ENCODE assay signal across 9 mouse cellular contexts in genomic region chr16:11984271-11984791, GRCm38 (mm10). TPM values are rescaled to one million over a fixed set of nuclear protein-coding genes. Genes with fewer than 3 reads are reported as not detected.
A peak's percentile ranks its signal among the peaks of the same experiment; 100 is the strongest.
DNase-seq lines count a peak whose midpoint lies in the region; ATAC-seq and TF ChIP-seq lines count a peak whose summit lies in the region.
"Had no signal": no experiment of that assay in that cellular context is flagged by ENCODE, and none has a peak within 500 bp of the region (broad histone marks: within the 10 kb centered on the region; RNA-seq: fewer than 3 reads in every experiment).

No protein-coding gene starts in this region.

- peaks cover 8% of the 10 kb centered on the region for H3K27me3 ChIP-seq in thymus, adult 2 months (ENCODE audit: control insufficient read depth, insufficient read depth, low read length)
- H3K27me3 ChIP-seq in heart, embryonic 15.5 days: peaks cover 90% of the 10 kb centered on the region
- peaks cover 62% of the 10 kb centered on the region for H3K27me3 ChIP-seq in limb, embryonic 11.5 days (ENCODE audit: control insufficient read depth, insufficient read depth, low read length)
- peaks cover 14% of the 10 kb centered on the region for H3K27me3 ChIP-seq in midbrain, embryonic 16.5 days (ENCODE audit: control insufficient read depth, insufficient read depth, low read depth, low read length)

- peak; percentile 50; the same call in 1 of the 2 replicates for ATAC-seq in heart, embryonic 15.5 days (replicated peaks; ENCODE audit: insufficient number of reproducible peaks, insufficient read depth, low FRiP score, low read depth)
- ATAC-seq in limb, embryonic 11.5 days (ENCODE audit: insufficient number of reproducible peaks, low FRiP score, low TSS enrichment, low read depth): peak; percentile 72
- peak; percentile 83 for ATAC-seq in midbrain, embryonic 16.5 days

- no peak overlapping the region for H3K27ac ChIP-seq in gastrocnemius, adult 2 months
- H3K27ac ChIP-seq in thymus, adult 2 months (ENCODE audit: control insufficient read depth, insufficient read depth, low read length): no peak overlapping the region
- no peak overlapping the region for H3K27ac ChIP-seq in heart, embryonic 15.5 days
- H3K27ac ChIP-seq in limb, embryonic 11.5 days (replicated peaks; ENCODE audit: low read depth, low read length): no peak overlapping the region
- peak overlapping the region; percentile 83 for H3K27ac ChIP-seq in midbrain, embryonic 16.5 days (ENCODE audit: low read length)

- TF ChIP-seq POLR2A in thymus, adult 2 months (IDR thresholded peaks at IDR 0.05; ENCODE audit: control insufficient read depth, extremely low read depth, insufficient read depth, low read length, poor library complexity): no peak

- WGBS in thymus, adult 2 months: 3% methylated on average over 63 of the region's 76 CpGs
- under 1% methylated on average over 73 of the region's 76 CpGs for WGBS in heart, embryonic 15.5 days
- under 1% methylated on average over 58 of the region's 76 CpGs for whole genome bisulfite sequencing in limb, embryonic 11.5 days
- under 1% methylated on average over 69 of the region's 76 CpGs for WGBS in midbrain, embryonic 16.5 days

- peak overlapping the region; percentile 46 for H3K9ac ChIP-seq in heart, embryonic 15.5 days
- H3K9ac ChIP-seq in limb, embryonic 11.5 days (ENCODE audit: low read length): peak overlapping the region; percentile 55
- H3K9ac ChIP-seq in midbrain, embryonic 16.5 days (ENCODE audit: low read depth, low read length): peak overlapping the region; percentile 86

- no peaks in the 10 kb centered on the region for H3K9me3 ChIP-seq in heart, embryonic 15.5 days (replicated peaks)
- H3K9me3 ChIP-seq in limb, embryonic 11.5 days (ENCODE audit: control insufficient read depth, low read length): no peaks in the 10 kb centered on the region
- H3K9me3 ChIP-seq in midbrain, embryonic 16.5 days (replicated peaks; ENCODE audit: control insufficient read depth, low read length, poor library complexity, severe bottlenecking): no peaks in the 10 kb centered on the region

- no peaks in the 10 kb centered on the region for H3K36me3 ChIP-seq in thymus, adult 2 months (ENCODE audit: control insufficient read depth, insufficient read depth, low read length)
- no peaks in the 10 kb centered on the region for H3K36me3 ChIP-seq in heart, embryonic 15.5 days
- H3K36me3 ChIP-seq in limb, embryonic 11.5 days (ENCODE audit: control insufficient read depth, insufficient read depth, low read length): no peaks in the 10 kb centered on the region
- H3K36me3 ChIP-seq in midbrain, embryonic 16.5 days (ENCODE audit: control insufficient read depth, insufficient read depth, low read length): no peaks in the 10 kb centered on the region

- intact Hi-C loops in gastrocnemius, adult 2 months (cut with DNase I): no loop called here

- peak overlapping the region; percentile 68 for H3K4me3 ChIP-seq in gastrocnemius, adult 2 months
- H3K4me3 ChIP-seq in thymus, adult 2 months (ENCODE audit: control insufficient read depth, insufficient read depth, low read length): peak overlapping the region; percentile 19; the same call in 1 of the 2 replicates
- H3K4me3 ChIP-seq in heart, embryonic 15.5 days: peak overlapping the region; percentile 56
- H3K4me3 ChIP-seq in limb, embryonic 11.5 days (ENCODE audit: low read depth, low read length): peak overlapping the region; percentile 50
- peak overlapping the region; percentile 78 for H3K4me3 ChIP-seq in midbrain, embryonic 16.5 days (ENCODE audit: low read depth, low read length)

- peak; percentile 15 for DNase-seq in gastrocnemius, adult 2 months
- DNase-seq in gastrocnemius, adult 18-20 months (ENCODE audit: low spot score): no peak
- DNase-seq in thymus, adult 2 months: no peak
- DNase-seq in thymus, postnatal 0 days (ENCODE audit: low spot score): no peak
- DNase-seq in limb, embryonic 11.5 days (ENCODE audit: low spot score): peak; percentile 58
- no peak for DNase-seq in thymus, postnatal 10 days (ENCODE audit: low spot score in 2 of 2)

- no peak; the same call in 1 of the 2 replicates for TF ChIP-seq CTCF in gastrocnemius, adult 2 months (IDR thresholded peaks at IDR 0.05)
- no peak for TF ChIP-seq CTCF in thymus, adult 2 months (IDR thresholded peaks at IDR 0.05; ENCODE audit: borderline replicate concordance, control insufficient read depth, extremely low read depth, insufficient read depth, low read length, poor library complexity)

- H3K4me1 ChIP-seq in thymus, adult 2 months (replicated peaks; ENCODE audit: control insufficient read depth, insufficient read depth, low read length): no peaks in the 10 kb centered on the region; the same call in none of the 2 replicates
- H3K4me1 ChIP-seq in heart, embryonic 15.5 days (replicated peaks): peaks cover 18% of the 10 kb centered on the region
- H3K4me1 ChIP-seq in limb, embryonic 11.5 days (ENCODE audit: control insufficient read depth, insufficient read depth, low read length): no peaks in the 10 kb centered on the region
- H3K4me1 ChIP-seq in midbrain, embryonic 16.5 days (ENCODE audit: control insufficient read depth, insufficient read depth, low read length): peaks cover 29% of the 10 kb centered on the region

- H3K4me2 ChIP-seq in heart, embryonic 15.5 days: peak overlapping the region; percentile 98
- peak overlapping the region; percentile 98 for H3K4me2 ChIP-seq in limb, embryonic 11.5 days (ENCODE audit: low read depth, severe bottlenecking)
- H3K4me2 ChIP-seq in midbrain, embryonic 16.5 days (ENCODE audit: low read length): peak overlapping the region; percentile 93

RNA-seq across cellular contexts. Expression of gene Shisa9, which starts 0.4 kb away (rescaled TPM):
- total RNA-seq in gastrocnemius, adult 2 months (2021): not detected
- total RNA-seq in gastrocnemius, adult 18-20 months (2021): not detected
- polyA plus RNA-seq in thymus, adult 2 months (2012; rRNA removed): 1.3 TPM in 2 replicates
- polyA plus RNA-seq in thymus, postnatal 0 days (2015; fragmentation: Nextera tagmentation; extraction: Ambion mirVana): 0.25 and 0.77 TPM in 2 replicates
- 0.92 and 1.7 TPM in 2 replicates for polyA plus RNA-seq in heart, embryonic 15.5 days (2015; fragmentation: Nextera tagmentation; extraction: Ambion mirVana)
- 0.18 and 0.20 TPM in 2 replicates for polyA plus RNA-seq in limb, embryonic 11.5 days (2014; fragmentation: Nextera tagmentation; extraction: Ambion mirVana)
- polyA plus RNA-seq in midbrain, embryonic 16.5 days (2015; fragmentation: Nextera tagmentation; extraction: Ambion mirVana): 13.8 and 16.9 TPM in 2 replicates
- total RNA-seq: neutrophil, adult 5-6 weeks had no signal

Comparison
In these comparisons a context has a peak if more than half of its experiments do, and no peak if none do; other contexts are left out.
1. DNase-seq: peak in gastrocnemius, adult 2 months (single experiment) and limb, embryonic 11.5 days (single experiment); none in gastrocnemius, adult 18-20 months (single experiment), thymus, adult 2 months (single experiment), thymus, postnatal 0 days (single experiment) and thymus, postnatal 10 days (0 of 2).
2. H3K4me3 ChIP-seq: peak in every context shown above with its lines; median percentile 78 in midbrain, embryonic 16.5 days; 68 in gastrocnemius, adult 2 months; 56 in heart, embryonic 15.5 days; 50 in limb, embryonic 11.5 days; 19 in thymus, adult 2 months.
3. Peak in every context shown above with its lines, with median percentiles within 50 percentile points of each other: ATAC-seq, H3K4me2 ChIP-seq and H3K9ac ChIP-seq.